Mouse (Mus musculus): ENCODE results near the gene Agap3. TPM values are rescaled to one million over a fixed set of nuclear protein-coding genes. Genes with fewer than 3 reads are reported as not detected.
A peak's percentile ranks its signal among the peaks of the same experiment; 100 is the strongest.

The Agap3 gene
- total RNA-seq, 2 experiments from 2014 or later: 67.8 to 71.0 TPM

- no peak for DNase-seq
- intact Hi-C loops (cut with DNase I): no loop called here
- Histone ChIP-seq H3K27ac (no peak overlapping the region), H3K4me3 (no peak overlapping the region)
- no peak for TF ChIP-seq CTCF (IDR thresholded peaks at IDR 0.05)
Measured at GRCm38 (mm10) chr5:24442029-24442428, 9.9 kb upstream of the Agap3 start.

- Histone ChIP-seq H3K27ac (no peak overlapping the region), H3K4me3 (no peak overlapping the region; the same call in 1 of the 2 replicates)
- TF ChIP-seq CTCF (IDR thresholded peaks at IDR 0.05): no peak
- intact Hi-C loops (cut with DNase I): no loop called here
- no peak for DNase-seq
Measured at GRCm38 (mm10) chr5:24443204-24443603, 8.8 kb upstream of the Agap3 start.

- Histone ChIP-seq H3K4me3 (peak overlapping the region; percentile 79), H3K27ac (peak overlapping the region; percentile 98)
- intact Hi-C loops (cut with DNase I): loop anchor here (2.0 kb wide), 1 partner anchor 17 kb away; no protein-coding TSS in a partner anchor
- DNase-seq: no peak
- no peak for TF ChIP-seq CTCF (IDR thresholded peaks at IDR 0.05)
Measured at GRCm38 (mm10) chr5:24443927-24444326, 8.1 kb upstream of the Agap3 start.

GRCm38 (mm10) chr5:24444746-24445427 is 7.1 kb upstream of the Agap3 start, which contains the start of gene Fastk:
Fastk (minus strand) TSS chr5:24445287.
- DNase-seq: peak; percentile 97
- Histone ChIP-seq H3K4me3 (peak within 1 kb of the TSS; percentile 79), H3K27ac (peak within 1 kb of the TSS; percentile 98)
- intact Hi-C loops (cut with DNase I): loop anchor here (2.0 kb wide), 1 partner anchor 18 kb away; no protein-coding TSS in a partner anchor
- TF ChIP-seq CTCF (IDR thresholded peaks at IDR 0.05): no peak

- intact Hi-C loops (cut with DNase I): loop anchor here (2.0 kb wide), 1 partner anchor 19 kb away; no protein-coding TSS in a partner anchor
- TF ChIP-seq CTCF (IDR thresholded peaks at IDR 0.05): peak; percentile 1; the same call in 1 of the 2 replicates
Measured at GRCm38 (mm10) chr5:24445428-24446080, 6.4 kb upstream of the Agap3 start.

GRCm38 (mm10) chr5:24446630-24447029 is 5.3 kb upstream of the Agap3 start:
- peak overlapping the region; percentile 98; the same call in 1 of the 2 replicates for H3K27ac ChIP-seq
- H3K4me3 ChIP-seq: no peak overlapping the region
- intact Hi-C loops (cut with DNase I): no loop called here
- DNase-seq: no peak
- no peak for TF ChIP-seq CTCF (IDR thresholded peaks at IDR 0.05)

More at GRCm38 (mm10) chr5:24445428-24446080, 6.4 kb upstream of the Agap3 start:
- peak overlapping the region; percentile 79 for H3K4me3 ChIP-seq
- DNase-seq: peak; percentile 41
- H3K27ac ChIP-seq: peak overlapping the region; percentile 98

- intact Hi-C loops (cut with DNase I): no loop called here
- Histone ChIP-seq H3K27ac (peak within 1 kb of the TSS; percentile 98), H3K4me3 (peak within 1 kb of the TSS; percentile 80)
- no peak for TF ChIP-seq CTCF (IDR thresholded peaks at IDR 0.05)
- peak; percentile 90 for DNase-seq
Measured at GRCm38 (mm10) chr5:24447624-24448298, 4.2 kb upstream of the Agap3 start, which contains the start of gene Tmub1. Tmub1 (minus strand) TSS chr5:24447854.

- peak; percentile 18; the same call in 1 of the 2 replicates for TF ChIP-seq CTCF (IDR thresholded peaks at IDR 0.05)
- H3K4me3 ChIP-seq: peak overlapping the region; percentile 88
- intact Hi-C loops (cut with DNase I): loop anchor here (2.0 to 5.0 kb wide), 2 partner anchors 19 to 34 kb away; no protein-coding TSS in a partner anchor
- peak overlapping the region; percentile 96 for H3K27ac ChIP-seq
- DNase-seq: peak; percentile 95
Measured at GRCm38 (mm10) chr5:24451264-24452029, 530 bp upstream of the Agap3 start.

GRCm38 (mm10) chr5:24452691-24453233 is 785 bp downstream of the Agap3 start:
- no peak for TF ChIP-seq CTCF (IDR thresholded peaks at IDR 0.05)
- Histone ChIP-seq H3K4me3 (peak overlapping the region; percentile 88), H3K27ac (peak overlapping the region; percentile 96)
- DNase-seq: peak; percentile 57
- intact Hi-C loops (cut with DNase I): loop anchor here (2.0 to 5.0 kb wide), 2 partner anchors 18 to 35 kb away; no protein-coding TSS in a partner anchor

- TF ChIP-seq CTCF (IDR thresholded peaks at IDR 0.05): no peak
- intact Hi-C loops (cut with DNase I): loop anchor here (2.0 to 5.0 kb wide), 2 partner anchors 17 to 36 kb away; no protein-coding TSS in a partner anchor
Measured at GRCm38 (mm10) chr5:24453283-24453984, 1.5 kb downstream of the Agap3 start.

GRCm38 (mm10) chr5:24453985-24454303 is 2.0 kb downstream of the Agap3 start:
- intact Hi-C loops (cut with DNase I): loop anchor here (2.0 to 5.0 kb wide), 2 partner anchors 17 to 37 kb away; no protein-coding TSS in a partner anchor
- Histone ChIP-seq H3K4me3 (peak overlapping the region; percentile 88), H3K27ac (peak overlapping the region; percentile 96)
- TF ChIP-seq CTCF (IDR thresholded peaks at IDR 0.05): no peak
- no peak for DNase-seq

More at GRCm38 (mm10) chr5:24453283-24453984, 1.5 kb downstream of the Agap3 start:
- Histone ChIP-seq H3K4me3 (peak overlapping the region; percentile 88), H3K27ac (peak overlapping the region; percentile 96)
- DNase-seq: no peak

Data from gastrocnemius, adult 2 months (tissue).